Mouse (Mus musculus): Measurements from ENCODE around the gene Arl9. TPM values are rescaled to one million over a fixed set of nuclear protein-coding genes. Genes with fewer than 3 reads are reported as not detected.
"Not testable (repeated sequence)": the region's sequence is repeated elsewhere in the genome, so short reads cannot be mapped to it uniquely, and the experiment has no call there.

The Arl9 gene
- polyA plus RNA-seq, 1 experiment from 2014 or later = not detected

- Histone ChIP-seq H3K27ac (replicated peaks) (no peak overlapping the region), H3K4me1 (replicated peaks; ENCODE audit: control insufficient read depth, insufficient read depth) (no peaks in the 10 kb centered on the region), H3K4me3 (ENCODE audit: low read depth, low read length) (no peak overlapping the region), H3K27me3 (ENCODE audit: control insufficient read depth, insufficient read depth, low read length) (no peaks in the 10 kb centered on the region), H3K36me3 (ENCODE audit: control insufficient read depth, insufficient read depth, low read length) (no peaks in the 10 kb centered on the region), H3K4me2 (replicated peaks; ENCODE audit: low read depth) (no peak overlapping the region), H3K9me3 (ENCODE audit: control insufficient read depth, low read length) (no peaks in the 10 kb centered on the region), H3K9ac (ENCODE audit: low read length) (no peak overlapping the region)
- TF ChIP-seq EP300 (optimal IDR thresholded peaks at IDR 0.05) = no peak
- no peak for TF ChIP-seq CTCF (IDR thresholded peaks at IDR 0.05; ENCODE audit: low read depth)
- 91% methylated on average over 9 of the region's 9 CpGs for WGBS
- DNase-seq (ENCODE audit: low spot score) (no peak), ATAC-seq (ENCODE audit: low FRiP score, low TSS enrichment) (no peak)
Observed at GRCm38 (mm10) chr5:77010352-77010751, 6.5 kb downstream of the Arl9 start.

GRCm38 (mm10) chr5:77011082-77011481 is 7.2 kb downstream of the Arl9 start:
- ATAC-seq (ENCODE audit: low FRiP score, low TSS enrichment) = no peak
- no peak for TF ChIP-seq EP300 (optimal IDR thresholded peaks at IDR 0.05)
- TF ChIP-seq CTCF (IDR thresholded peaks at IDR 0.05; ENCODE audit: low read depth) = no peak
- WGBS = 63% methylated on average over 3 of the region's 3 CpGs

GRCm38 (mm10) chr5:77013171-77013570 is 9.3 kb downstream of the Arl9 start:
- 60% methylated on average over 3 of the region's 3 CpGs for WGBS
- H3K4me2 ChIP-seq (replicated peaks; ENCODE audit: low read depth) = no peak overlapping the region
- ATAC-seq (ENCODE audit: low FRiP score, low TSS enrichment) = no peak
- TF ChIP-seq CTCF (IDR thresholded peaks at IDR 0.05; ENCODE audit: low read depth) = no peak
- no peak for TF ChIP-seq EP300 (optimal IDR thresholded peaks at IDR 0.05)
- no peak overlapping the region for H3K27ac ChIP-seq (replicated peaks)
- H3K9me3 ChIP-seq (ENCODE audit: control insufficient read depth, low read length) = no peaks in the 10 kb centered on the region
- H3K27me3 ChIP-seq (ENCODE audit: control insufficient read depth, insufficient read depth, low read length) = no peaks in the 10 kb centered on the region
- no peak overlapping the region for H3K9ac ChIP-seq (ENCODE audit: low read length)
- no peaks in the 10 kb centered on the region for H3K4me1 ChIP-seq (replicated peaks; ENCODE audit: control insufficient read depth, insufficient read depth)
- H3K4me3 ChIP-seq (ENCODE audit: low read depth, low read length) = no peak overlapping the region
- no peaks in the 10 kb centered on the region for H3K36me3 ChIP-seq (ENCODE audit: control insufficient read depth, insufficient read depth, low read length)
- no peak for DNase-seq (ENCODE audit: low spot score)

More at GRCm38 (mm10) chr5:77011082-77011481, 7.2 kb downstream of the Arl9 start:
- no peaks in the 10 kb centered on the region for H3K9me3 ChIP-seq (ENCODE audit: control insufficient read depth, low read length)
- H3K4me1 ChIP-seq (replicated peaks; ENCODE audit: control insufficient read depth, insufficient read depth) = no peaks in the 10 kb centered on the region
- H3K36me3 ChIP-seq (ENCODE audit: control insufficient read depth, insufficient read depth, low read length) = no peaks in the 10 kb centered on the region
- H3K9ac ChIP-seq (ENCODE audit: low read length) = no peak overlapping the region
- no peak overlapping the region for H3K27ac ChIP-seq (replicated peaks)
- no peak overlapping the region for H3K4me2 ChIP-seq (replicated peaks; ENCODE audit: low read depth)
- no peak overlapping the region for H3K4me3 ChIP-seq (ENCODE audit: low read depth, low read length)
- DNase-seq (ENCODE audit: low spot score) = no peak
- H3K27me3 ChIP-seq (ENCODE audit: control insufficient read depth, insufficient read depth, low read length) = no peaks in the 10 kb centered on the region

GRCm38 (mm10) chr5:77015544-77016482 is 12.0 kb downstream of the Arl9 start, which contains the start of gene Thegl:
TSS of gene Thegl (plus strand) at chr5:77016023.
- whole genome bisulfite sequencing = 13% methylated on average over 57 of the region's 57 CpGs

GRCm38 (mm10) chr5:77028034-77028433 is 24.2 kb downstream of the Arl9 start:
- 58% methylated on average over 3 of the region's 3 CpGs for WGBS
- H3K4me3 ChIP-seq (ENCODE audit: low read depth, low read length) = no peak overlapping the region
- no peaks in the 10 kb centered on the region for H3K27me3 ChIP-seq (ENCODE audit: control insufficient read depth, insufficient read depth, low read length)
- no peaks in the 10 kb centered on the region for H3K36me3 ChIP-seq (ENCODE audit: control insufficient read depth, insufficient read depth, low read length)
- H3K4me1 ChIP-seq (replicated peaks; ENCODE audit: control insufficient read depth, insufficient read depth) = no peaks in the 10 kb centered on the region
- H3K9ac ChIP-seq (ENCODE audit: low read length) = no peak overlapping the region
- no peak for DNase-seq (ENCODE audit: low spot score)
- no peaks in the 10 kb centered on the region for H3K9me3 ChIP-seq (ENCODE audit: control insufficient read depth, low read length)
- H3K4me2 ChIP-seq (replicated peaks; ENCODE audit: low read depth) = no peak overlapping the region
- TF ChIP-seq CTCF (IDR thresholded peaks at IDR 0.05; ENCODE audit: low read depth) (no peak), EP300 (optimal IDR thresholded peaks at IDR 0.05) (no peak)
- ATAC-seq (ENCODE audit: low FRiP score, low TSS enrichment) = no peak
- no peak overlapping the region for H3K27ac ChIP-seq (replicated peaks)

More at GRCm38 (mm10) chr5:77015544-77016482, 12.0 kb downstream of the Arl9 start, which contains the start of gene Thegl:
- Histone ChIP-seq H3K4me1 (replicated peaks; ENCODE audit: control insufficient read depth, insufficient read depth) (no peaks in the 10 kb centered on the region), H3K9ac (ENCODE audit: low read length) (0 out of 2 replicates have a peak within 1 kb of the TSS, but pooled peaks have one; percentile 13), H3K4me2 (replicated peaks; ENCODE audit: low read depth) (peak within 1 kb of the TSS; percentile 81), H3K4me3 (ENCODE audit: low read depth, low read length) (peak within 1 kb of the TSS; percentile 45), H3K9me3 (ENCODE audit: control insufficient read depth, low read length) (no peaks in the 10 kb centered on the region), H3K27ac (replicated peaks) (no peak within 1 kb of the TSS), H3K27me3 (ENCODE audit: control insufficient read depth, insufficient read depth, low read length) (no peaks in the 10 kb centered on the region), H3K36me3 (ENCODE audit: control insufficient read depth, insufficient read depth, low read length) (no peaks in the 10 kb centered on the region)
- DNase-seq (ENCODE audit: low spot score) (peak; percentile 92), ATAC-seq (ENCODE audit: low FRiP score, low TSS enrichment) (peak; percentile 99)
- no peak for TF ChIP-seq EP300 (optimal IDR thresholded peaks at IDR 0.05)
- TF ChIP-seq CTCF (IDR thresholded peaks at IDR 0.05; ENCODE audit: low read depth) = no peak

- Histone ChIP-seq H3K36me3 (ENCODE audit: control insufficient read depth, insufficient read depth, low read length) (no peaks in the 10 kb centered on the region), H3K4me3 (ENCODE audit: low read depth, low read length) (no peak overlapping the region), H3K9me3 (ENCODE audit: control insufficient read depth, low read length) (no peaks in the 10 kb centered on the region), H3K4me2 (replicated peaks; ENCODE audit: low read depth) (no peak overlapping the region), H3K27ac (replicated peaks) (no peak overlapping the region), H3K4me1 (replicated peaks; ENCODE audit: control insufficient read depth, insufficient read depth) (no peaks in the 10 kb centered on the region), H3K27me3 (ENCODE audit: control insufficient read depth, insufficient read depth, low read length) (no peaks in the 10 kb centered on the region), H3K9ac (ENCODE audit: low read length) (no peak overlapping the region)
- peak; percentile 75 for TF ChIP-seq CTCF (IDR thresholded peaks at IDR 0.05; ENCODE audit: low read depth)
- no peak for TF ChIP-seq EP300 (optimal IDR thresholded peaks at IDR 0.05)
- peak; percentile 24 for DNase-seq (ENCODE audit: low spot score)
- no peak for ATAC-seq (ENCODE audit: low FRiP score, low TSS enrichment)
- 76% methylated on average over 5 of the region's 5 CpGs for WGBS
Observed at GRCm38 (mm10) chr5:77029735-77030134, 25.9 kb downstream of the Arl9 start.

- DNase-seq (ENCODE audit: low spot score); H3K27me3 ChIP-seq (ENCODE audit: control insufficient read depth, insufficient read depth, low read length); ATAC-seq (ENCODE audit: low FRiP score, low TSS enrichment); H3K4me3 ChIP-seq (ENCODE audit: low read depth, low read length); H3K9me3 ChIP-seq (ENCODE audit: control insufficient read depth, low read length); H3K4me1 ChIP-seq (replicated peaks; ENCODE audit: control insufficient read depth, insufficient read depth); H3K27ac ChIP-seq (replicated peaks); H3K9ac ChIP-seq (ENCODE audit: low read length); H3K4me2 ChIP-seq (replicated peaks; ENCODE audit: low read depth); H3K36me3 ChIP-seq (ENCODE audit: control insufficient read depth, insufficient read depth, low read length): not testable (repeated sequence)
Observed at GRCm38 (mm10) chr5:77035101-77035500, 31.2 kb downstream of the Arl9 start.
